In genomic region chr7:75008481-75008880, GRCm38 (mm10) we compare ENCODE assay signal across 9 mouse cellular contexts.
"Had no signal": no experiment of that assay in that cellular context is flagged by ENCODE, and none has a peak within 500 bp of the region (broad histone marks: within the 10 kb centered on the region; RNA-seq: fewer than 3 reads in every experiment).

No protein-coding gene starts in this region.

- DNase-seq: kidney, adult 9 months; kidney, postnatal 14 days; kidney, postnatal 4 days; layer of hippocampus, postnatal 36 days; liver, embryonic 13.5 days; lung, adult 2 months; lung, postnatal 14 days; right cerebral cortex, postnatal 25 days; thymus, postnatal 25 days had no signal
